Mouse (Mus musculus): ENCODE measurements at regions not wholly inside any gene's neighbourhood (a gene's known extent, or its start where the extent isn't known, plus 50 kb on each side); places are given as distances from the start of the nearest gene placed in this dataset.

DNA sequence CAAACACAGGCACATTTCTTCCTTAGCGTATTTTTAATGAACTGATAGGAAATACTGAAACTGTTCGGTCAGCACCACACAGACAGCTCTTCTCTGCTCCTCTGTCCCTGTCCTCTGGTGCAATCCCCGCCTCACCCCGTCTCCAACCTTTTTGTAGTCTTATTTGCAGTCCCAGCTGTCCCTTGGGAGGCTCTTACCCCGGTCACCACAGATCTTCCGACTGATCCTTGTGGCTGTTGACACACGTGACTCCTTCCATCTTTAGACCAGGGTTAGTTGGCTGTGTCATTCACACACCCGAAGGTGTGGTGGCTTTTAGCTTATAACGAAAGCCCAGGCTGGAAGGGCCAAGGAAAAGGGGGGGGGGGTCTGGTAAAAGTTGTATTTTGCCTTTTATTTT, 56.4 kb downstream of the Cyp26a1 start:
- DNase-seq (ENCODE audit: low spot score in 2 of 2), result no peak

DNA sequence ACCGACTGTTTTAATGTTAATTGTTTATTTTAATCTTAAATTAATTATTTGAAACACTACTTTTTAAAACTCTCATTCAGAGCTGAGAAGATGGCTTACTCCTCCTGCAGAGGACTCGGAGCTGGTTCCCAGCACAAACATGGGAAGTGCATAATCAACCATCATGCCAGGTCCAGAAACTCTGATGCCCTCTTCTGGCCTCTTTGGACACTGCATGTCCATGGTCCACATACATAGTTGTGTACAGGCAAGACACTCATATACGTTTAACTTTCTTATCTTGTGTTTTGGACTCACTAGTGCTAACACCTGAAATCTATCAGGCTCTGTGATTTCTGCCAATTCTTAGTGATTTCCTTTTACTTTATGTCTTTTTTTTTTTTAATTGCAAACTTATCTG, 57.8 kb downstream of the Cyp26a1 start:
- DNase-seq (ENCODE audit: low spot score in 2 of 2), result no peak

DNA sequence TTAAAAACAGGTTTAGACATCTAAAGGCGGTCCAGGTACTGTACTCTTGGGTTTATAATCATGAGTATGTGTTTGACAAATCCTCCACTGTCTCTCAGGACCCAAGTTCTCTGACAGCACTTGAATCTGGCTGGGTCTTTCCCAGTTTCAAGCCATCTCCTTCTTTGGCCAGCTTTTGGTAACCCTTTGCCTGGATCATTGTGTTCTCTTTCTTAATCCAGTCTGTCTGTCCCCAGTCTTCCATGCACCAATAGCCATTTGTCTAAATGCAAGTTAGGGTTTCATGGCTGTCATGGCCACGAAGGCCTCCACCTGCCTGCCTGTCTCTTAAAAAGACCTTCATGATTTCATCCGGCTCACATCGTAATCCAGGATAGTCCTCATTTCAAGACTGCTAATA, 71.8 kb downstream of the Cyp26a1 start:
- DNase-seq (ENCODE audit: low spot score in 2 of 2), result no peak

DNA sequence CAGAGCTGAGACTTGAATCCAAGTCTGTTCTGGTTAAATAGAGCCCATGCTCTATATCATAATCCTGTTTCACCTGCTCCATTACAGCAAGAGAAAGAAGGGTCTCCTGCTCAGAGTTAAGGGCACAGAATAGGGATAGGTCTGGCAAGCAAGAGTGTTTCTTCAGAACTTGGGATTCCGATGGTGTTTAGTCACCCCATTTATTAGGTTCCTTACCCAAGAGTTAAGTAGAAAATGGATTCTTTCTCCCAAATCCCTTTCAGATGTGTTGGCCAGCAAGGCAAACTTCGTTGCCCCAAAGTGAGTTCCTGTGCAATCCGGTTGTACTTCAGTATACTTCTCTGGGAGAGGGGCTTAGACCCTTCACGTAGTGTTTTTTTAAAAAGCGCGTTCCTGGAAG, 74.4 kb downstream of the Cyp26a1 start:
- DNase-seq (ENCODE audit: low spot score in 2 of 2), result no peak

DNA sequence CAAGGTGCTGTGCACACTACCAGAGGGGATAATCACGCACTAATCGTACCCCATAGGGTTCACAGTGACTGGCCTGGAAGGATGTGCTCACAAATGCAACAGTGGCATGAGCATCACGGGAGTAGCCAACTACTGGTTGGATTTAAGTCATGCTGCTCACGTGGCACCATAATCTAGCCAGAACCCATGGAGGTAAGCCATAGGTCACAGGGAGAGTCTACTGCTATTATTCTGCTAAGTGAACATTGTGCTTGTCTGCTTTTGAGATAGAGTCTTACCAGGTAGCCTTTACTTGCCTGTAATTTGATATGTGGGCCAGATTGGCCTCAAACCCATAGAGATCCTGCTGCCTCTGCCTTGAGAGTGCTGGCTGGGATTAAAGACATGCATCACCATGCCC, 77.0 kb downstream of the Cyp26a1 start:
- DNase-seq (ENCODE audit: low spot score in 2 of 2), result no peak

DNA sequence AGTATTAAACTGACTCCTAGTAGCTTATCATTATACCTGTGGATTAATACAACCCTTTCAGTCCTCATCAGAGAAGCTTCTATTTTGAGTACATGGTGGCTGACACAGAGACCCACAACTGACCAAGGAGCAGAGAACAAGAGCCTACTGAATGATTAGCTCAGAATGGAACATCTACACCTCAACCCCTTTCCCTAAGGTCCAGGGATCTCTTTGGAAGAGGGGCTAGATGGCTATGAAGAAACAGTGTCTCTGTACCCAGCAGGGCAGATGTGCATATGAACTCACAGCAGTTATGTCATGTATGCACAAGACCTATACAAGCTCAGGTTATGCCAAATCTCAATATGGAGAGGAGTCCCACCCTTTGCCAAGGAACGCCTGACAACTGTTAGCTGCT, 77.4 kb downstream of the Cyp26a1 start:
- DNase-seq (ENCODE audit: low spot score in 2 of 2), result no peak

DNA sequence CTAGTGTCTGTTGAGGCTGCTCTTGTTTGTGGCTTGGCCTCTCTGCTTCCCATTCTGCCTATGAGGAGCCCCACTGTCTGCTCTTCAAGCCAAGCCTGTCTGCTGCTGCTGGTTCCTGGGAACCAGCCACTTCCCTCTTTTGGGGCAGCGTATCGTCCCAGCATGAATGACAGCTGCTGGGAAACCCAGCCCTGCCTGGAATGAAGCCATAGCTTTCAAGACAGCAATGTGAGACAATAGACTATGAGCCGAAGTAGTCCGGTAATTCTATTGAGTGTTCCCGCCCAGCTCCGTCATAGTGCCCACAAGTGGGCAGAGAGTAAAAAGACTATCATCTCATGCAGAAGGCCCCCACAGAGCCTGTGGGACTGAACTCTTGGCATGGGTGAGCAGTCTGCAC, 80.4 kb downstream of the Cyp26a1 start:
- DNase-seq (ENCODE audit: low spot score in 2 of 2), result no peak

DNA sequence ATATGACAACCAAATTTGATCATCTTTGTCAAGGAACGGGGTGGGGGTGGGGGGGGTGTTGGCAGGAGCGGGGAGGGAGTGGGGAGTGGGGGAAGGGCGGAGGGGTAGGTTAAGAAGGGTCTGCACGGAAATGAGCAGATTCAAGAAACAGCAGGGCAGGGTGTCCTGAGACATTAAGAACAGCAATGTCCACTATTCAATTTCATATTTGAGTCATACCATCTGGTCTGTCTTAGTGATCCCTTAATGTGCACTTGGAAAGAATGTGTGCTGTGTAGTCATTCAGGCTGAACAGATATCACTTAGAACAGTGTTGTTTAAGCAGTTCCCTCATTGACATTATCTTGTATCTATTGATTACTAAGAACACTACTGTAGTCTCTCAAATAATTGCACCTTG, 81.0 kb downstream of the Cyp26a1 start:
- no peak for DNase-seq (ENCODE audit: low spot score in 2 of 2)

DNA sequence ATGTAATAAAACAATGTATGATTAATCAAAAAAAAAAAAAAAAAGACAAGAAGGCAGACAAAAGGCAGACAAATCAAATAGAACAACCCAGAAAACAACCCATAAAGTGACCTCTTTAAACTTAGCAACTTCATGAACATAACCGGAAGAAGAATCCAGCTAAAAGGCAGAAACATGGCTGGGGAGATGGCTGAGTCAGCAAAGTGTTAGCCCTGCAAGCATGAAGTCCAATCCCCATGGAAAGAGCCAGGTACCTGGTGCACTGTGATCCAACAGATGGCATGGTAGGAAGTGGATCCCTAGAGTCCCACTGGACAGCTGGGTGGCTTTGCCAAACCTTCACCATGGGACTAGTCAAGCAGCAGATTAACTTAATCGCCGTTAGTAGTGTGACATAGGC, 90.9 kb downstream of the Cyp26a1 start:
- DNase-seq (ENCODE audit: low spot score in 2 of 2), result no peak

DNA sequence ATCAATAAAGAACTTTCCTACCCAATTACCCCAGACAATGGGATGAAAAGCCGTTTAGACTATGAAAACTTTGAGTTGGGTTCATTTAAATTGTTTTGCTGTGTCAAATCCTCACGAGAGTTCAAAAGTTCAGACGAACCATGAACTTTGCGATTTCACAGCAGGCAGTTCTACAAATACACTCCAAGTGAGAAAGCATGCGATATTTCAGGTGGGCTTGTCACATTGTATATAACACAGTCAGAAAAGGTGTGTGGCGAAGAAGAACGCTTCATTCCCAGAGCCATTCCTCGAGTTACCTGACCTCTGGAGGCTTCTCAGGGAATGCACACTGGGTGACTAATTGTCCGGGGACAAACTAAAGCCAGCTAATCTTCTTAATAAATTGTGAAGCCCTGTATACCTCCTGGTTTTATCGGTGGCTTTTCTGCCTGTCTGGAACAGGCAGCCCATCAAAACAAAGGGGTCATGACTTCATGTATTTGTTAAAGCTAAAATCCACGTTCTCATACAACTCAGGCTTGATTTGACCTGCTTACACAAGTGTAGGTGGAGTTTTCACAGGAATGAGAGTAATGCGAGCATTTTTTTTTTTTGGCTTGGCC, 92.1 kb downstream of the Cyp26a1 start:
- DNase-seq (ENCODE audit: low spot score in 2 of 2), result no peak

DNA sequence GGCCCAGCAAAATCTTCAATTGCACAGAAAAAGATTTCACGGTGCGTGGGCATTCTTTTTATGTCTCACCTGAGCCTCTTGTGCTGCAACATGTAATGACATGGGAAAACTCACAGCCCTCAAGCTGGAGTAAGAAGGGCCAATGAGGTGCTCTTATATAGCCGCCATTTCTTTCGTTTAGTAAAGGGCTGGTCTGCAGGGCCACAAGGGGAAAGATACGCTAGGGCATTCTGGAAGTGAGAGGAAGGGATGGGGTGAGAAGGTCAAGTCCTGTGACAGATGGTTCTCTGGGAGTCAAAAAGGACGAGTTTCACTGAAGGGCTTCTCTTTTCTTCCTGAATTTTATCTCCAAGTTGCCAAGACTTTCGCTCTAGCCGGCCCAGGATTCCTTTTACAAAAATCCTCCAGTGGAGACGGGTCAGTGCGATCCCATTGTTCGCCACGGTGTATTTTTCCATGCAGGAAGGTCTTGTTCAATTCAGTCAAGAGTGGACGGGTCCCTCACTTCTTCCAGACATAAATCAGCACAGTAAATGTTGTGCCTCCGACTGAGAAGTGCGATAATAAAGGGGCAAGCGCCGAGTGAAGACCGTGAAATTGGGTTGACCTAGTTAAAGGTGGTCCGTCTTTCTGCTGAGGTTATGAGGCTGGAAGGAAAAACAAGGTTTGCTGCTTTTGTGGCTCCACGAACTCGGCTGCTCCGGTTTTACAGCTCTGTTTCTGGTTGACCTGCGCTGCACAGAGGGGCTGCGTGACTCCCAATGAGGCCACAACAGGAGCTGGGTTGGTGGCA, 92.9 kb downstream of the Cyp26a1 start:
- no peak for DNase-seq (ENCODE audit: low spot score in 2 of 2)

DNA sequence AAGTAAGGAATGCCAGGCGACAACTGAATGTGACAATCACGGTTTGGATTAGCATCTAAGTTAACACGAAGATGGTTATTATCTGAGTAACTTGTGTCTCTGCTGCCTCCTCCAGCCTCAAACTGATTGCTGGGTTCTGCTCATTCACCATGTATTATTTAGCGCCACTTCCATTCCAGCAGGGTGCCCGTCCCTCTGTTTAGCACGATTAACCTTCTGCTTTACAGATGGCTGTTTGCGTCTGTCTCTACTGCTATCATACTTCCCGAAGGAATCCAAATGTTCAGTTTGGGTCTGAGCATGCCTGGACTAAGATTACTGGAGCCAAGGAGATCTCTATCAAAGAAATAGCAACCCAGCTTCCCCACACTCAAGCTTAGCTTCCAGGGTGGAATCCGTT, 95.6 kb downstream of the Cyp26a1 start:
- DNase-seq (ENCODE audit: low spot score in 2 of 2), result no peak

DNA sequence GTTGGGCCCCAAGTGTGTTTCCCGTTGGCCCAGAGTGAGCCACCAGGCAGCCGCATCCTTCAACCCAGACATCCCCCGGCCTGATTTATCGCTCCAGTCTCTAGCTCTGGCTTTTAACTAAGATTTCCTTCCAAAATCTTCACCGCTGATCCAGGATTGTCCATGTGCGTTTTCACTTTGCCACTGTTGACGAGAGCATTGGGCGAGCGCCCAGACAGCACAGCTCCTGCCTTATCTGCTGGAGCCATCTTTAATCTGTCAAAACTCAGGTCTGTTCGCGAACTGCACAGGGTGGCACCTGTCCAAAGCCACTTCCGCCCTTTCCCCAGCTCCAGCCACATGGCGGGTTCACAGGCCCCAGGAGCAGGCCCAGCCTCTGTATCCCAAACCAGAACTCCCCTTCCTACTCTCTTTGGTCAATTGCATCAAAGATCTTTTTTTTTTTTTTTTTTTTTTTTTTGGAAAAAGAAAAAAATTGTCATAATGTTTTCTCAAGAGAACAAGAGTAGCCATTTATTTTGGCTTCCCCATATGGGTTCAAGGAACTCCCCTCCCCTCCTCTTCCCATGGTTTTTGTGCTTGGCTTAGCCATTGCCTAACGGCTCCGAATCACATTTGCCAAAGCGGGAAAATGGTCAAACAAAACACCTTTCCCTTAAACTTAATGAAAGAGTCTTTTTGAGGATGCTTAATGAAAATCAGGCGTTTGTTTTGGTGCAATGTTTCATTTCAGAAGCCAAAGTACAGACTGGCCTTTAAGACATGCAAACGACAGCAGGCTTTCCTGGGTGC, 98.2 kb downstream of the Cyp26a1 start:
- DNase-seq (ENCODE audit: low spot score in 2 of 2), result peak; percentile 21 to 62

DNA sequence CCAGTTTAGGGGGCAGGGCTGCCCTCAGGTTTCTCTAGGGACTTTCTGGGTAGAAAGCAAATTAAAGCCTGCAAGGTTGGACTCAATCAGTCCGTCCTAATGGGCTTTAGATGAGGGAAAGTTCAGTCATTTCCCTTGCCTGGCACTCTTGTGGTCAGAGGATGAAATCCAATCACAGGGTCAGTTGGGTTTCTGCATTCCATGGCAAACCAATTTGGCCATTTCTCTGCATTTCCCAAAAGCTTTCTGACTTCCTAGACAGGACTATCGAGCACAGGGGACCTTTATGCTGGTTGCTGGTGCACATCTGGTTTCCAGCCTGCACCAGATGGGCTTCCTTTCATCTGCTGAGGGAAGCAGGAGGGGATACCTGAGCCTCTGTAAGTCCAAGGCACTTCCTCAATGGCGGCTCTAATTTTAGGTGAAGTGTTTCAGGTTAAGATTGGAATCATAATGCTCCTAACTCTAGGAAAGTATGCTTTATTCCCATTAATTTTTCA, 102.6 kb downstream of the Cyp26a1 start:
- no peak for DNase-seq (ENCODE audit: low spot score in 2 of 2)

DNA sequence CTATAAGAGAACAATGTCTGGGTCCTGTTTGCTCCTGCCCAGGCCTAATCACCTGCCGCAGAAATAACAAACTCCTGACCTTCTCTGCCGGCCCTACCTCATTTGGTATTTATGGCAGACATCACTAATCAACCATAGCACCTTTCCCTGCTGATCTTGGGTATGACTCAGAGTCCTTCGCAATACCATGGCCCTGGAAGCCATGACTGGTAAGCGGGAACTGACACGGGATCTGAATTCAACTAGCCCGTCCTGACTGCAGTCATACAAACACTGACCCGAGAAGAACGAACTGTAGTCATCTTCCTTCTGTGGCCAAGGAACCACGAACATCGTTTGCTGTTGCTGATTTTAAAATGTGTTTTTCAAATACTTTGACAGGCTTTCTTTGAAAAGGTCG, 112.1 kb downstream of the Cyp26a1 start:
- no peak for DNase-seq (ENCODE audit: low spot score in 2 of 2)

DNA sequence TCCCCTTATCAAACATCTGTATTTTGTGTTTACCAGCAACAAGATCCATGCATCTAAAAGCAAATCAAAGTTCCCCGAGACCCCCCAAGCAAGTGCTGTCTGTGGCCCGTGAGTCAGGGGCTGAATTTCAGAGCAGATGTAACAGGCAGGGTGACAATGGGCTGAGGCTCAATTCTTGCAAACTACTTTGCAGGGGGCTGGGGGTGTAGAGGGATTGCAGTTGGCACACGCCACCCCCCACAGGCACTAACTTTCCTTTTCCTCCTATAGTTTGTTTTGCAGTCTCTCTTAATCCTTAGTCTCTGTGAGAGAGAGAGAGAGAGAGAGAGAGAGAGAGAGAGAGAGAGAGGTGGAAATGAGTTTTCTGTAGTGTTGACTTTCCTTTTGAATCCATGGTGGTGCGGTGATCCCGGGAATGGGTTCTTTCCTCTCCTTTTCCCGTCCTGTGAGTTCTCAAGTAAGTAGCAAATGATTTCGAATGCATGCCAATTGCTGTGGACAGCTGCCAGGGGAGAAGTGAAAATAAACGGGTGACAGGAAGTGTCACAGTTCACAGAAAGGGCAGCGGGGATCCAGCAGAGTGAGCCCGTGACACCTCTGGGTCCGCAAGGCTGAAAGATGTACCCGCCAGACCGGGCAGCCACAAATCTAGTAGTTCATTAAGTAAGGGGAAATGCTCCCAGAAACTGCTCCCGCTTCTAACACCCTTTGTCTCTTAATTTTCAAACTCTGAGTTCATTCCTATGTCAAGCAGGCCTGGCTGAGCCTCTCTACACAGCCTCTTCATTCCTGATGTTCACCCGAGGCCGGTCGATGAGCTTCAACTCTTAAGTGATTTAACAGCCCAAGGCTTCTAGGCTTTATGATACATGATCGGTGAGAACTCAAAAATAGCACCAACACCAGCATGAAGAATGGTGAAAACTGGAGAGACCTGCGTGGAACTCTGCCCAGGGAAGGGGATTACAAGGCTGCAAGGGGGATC, 116.8 kb downstream of the Cyp26a1 start:
- no peak for DNase-seq (ENCODE audit: low spot score in 2 of 2)

DNA sequence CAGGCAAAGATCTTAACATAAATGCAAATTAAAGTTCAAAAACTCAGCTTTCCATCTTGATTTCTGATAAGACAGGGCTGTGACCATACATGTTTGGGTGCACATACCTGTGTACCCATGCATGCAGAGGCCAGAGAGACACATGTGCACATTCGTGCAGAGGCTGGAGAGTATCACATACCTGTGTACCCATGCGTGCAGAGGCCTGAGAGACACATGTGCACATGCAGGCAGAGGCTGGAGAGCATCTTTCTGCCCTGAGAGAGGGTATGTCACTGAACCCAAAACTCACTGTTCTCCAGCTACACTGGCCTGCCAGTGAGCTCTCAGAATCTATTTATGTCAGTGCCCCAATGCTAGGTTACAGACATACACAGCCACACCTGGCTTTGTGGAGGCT, 118.0 kb downstream of the Cyp26a1 start:
- DNase-seq (ENCODE audit: low spot score in 2 of 2), result no peak

DNA sequence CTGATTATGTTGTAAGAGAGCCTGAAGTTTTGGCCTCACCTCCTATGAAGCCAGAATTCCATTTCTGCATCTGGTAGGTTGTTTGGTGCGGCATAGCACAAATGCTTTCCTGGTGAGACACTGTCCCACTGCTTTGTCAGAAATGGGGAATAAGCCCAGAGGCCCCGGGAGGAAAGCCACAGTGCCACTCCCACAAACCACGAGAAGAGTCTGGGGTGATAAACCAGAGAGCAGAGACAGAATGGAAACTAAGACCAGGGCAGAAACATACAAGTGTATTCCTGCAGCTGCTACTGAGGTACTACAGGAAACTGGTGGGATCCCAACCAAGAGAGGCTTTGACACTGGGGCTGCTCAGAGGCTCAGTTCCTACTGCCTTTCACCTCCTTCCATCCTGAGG, 123.6 kb downstream of the Cyp26a1 start:
- no peak for DNase-seq (ENCODE audit: low spot score in 2 of 2)

DNA sequence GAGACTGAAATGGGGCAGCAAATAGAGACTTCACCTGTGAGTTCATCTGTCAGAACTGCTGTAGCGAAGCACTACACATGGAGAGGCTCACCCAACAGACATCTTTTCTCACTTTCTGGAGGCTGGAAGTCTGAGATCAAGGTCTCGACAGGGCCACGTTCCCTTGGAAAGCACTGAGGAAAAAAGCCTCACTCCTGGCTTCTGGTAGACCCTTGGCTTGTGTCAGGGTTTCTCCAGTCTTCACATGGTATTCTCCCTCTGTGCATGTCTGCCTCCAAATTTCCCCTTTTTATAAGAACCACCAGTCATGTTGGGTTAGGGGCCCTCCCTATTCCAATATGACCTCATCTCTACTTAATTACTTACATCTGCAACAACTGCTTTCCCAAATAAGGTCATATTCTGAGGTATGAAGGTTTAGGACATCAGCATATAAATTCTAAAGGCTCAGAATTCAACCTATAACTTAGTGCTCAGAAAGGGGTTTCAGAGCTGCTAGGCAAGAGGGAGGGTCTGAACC, 124.1 kb downstream of the Cyp26a1 start:
- no peak for DNase-seq (ENCODE audit: low spot score in 2 of 2)

DNA sequence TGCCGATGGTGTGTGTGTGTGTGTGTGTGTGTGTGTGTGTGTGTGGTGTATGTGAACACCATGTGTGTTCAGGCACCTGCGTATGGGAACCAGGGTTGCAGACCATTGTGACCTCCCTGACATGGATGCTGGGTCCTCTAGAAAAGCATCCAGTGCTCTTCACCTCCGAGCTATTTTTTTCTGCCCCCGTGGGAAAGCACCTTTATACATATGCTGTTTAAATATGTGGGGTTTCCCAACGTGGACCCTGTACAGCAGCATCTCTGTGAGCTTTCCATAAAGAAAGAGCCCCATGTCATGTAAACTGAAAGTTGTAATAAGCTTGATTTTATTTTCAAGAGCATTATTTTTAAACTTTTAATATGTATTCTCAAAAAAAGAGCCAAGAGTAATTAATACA, 126.6 kb downstream of the Cyp26a1 start:
- DNase-seq (ENCODE audit: low spot score in 2 of 2), result no peak

DNA sequence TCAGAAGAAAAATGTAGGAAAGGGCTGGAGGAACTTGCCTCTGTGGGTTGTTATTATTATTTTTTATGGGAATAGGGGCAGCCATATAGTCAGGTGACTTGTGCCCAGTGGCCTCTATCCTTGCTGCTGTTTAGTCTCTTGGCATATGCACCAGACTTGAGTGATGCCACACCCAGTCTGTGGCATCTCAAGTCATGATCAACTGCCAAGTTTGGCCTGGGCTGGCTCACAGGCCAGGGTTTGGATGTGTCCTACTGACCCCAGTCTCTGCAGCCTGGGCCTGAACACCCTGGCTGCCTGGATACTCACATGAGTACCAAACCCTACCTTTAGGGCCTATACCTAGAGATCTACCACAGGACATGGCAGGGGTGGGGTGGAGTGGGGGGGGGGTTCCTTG, 133.8 kb downstream of the Cyp26a1 start:
- no peak for DNase-seq (ENCODE audit: low spot score in 2 of 2)
